Mouse (Mus musculus) bone marrow macrophage, adult 2 months (primary cell): ENCODE measurements around the gene Arhgef18.

ENCODE experiments used
- CTCF ChIP-seq: IDR thresholded peaks from 2 replicates; pipeline ENCODE4 v1.5.1; 2012; ENCODE audit warnings: low read depth, mild to moderate bottlenecking, low read length, moderate library complexity
- POLR2A ChIP-seq: IDR thresholded peaks from 2 replicates; pipeline ENCODE4 v1.6.1; 2012; ENCODE audit warnings: mild to moderate bottlenecking, low read depth, low read length, borderline replicate concordance

- no peak for TF ChIP-seq POLR2A
- no peak for TF ChIP-seq CTCF
Observed at GRCm38 (mm10) chr8:3354443-3354812, 38.4 kb upstream of the Arhgef18 start.
